Mouse (Mus musculus): Measurements from ENCODE around the gene Lpcat4.
"Not testable (repeated sequence)": the region's sequence is repeated elsewhere in the genome, so short reads cannot be mapped to it uniquely, and the experiment has no call there.

The Lpcat4 gene

DNA sequence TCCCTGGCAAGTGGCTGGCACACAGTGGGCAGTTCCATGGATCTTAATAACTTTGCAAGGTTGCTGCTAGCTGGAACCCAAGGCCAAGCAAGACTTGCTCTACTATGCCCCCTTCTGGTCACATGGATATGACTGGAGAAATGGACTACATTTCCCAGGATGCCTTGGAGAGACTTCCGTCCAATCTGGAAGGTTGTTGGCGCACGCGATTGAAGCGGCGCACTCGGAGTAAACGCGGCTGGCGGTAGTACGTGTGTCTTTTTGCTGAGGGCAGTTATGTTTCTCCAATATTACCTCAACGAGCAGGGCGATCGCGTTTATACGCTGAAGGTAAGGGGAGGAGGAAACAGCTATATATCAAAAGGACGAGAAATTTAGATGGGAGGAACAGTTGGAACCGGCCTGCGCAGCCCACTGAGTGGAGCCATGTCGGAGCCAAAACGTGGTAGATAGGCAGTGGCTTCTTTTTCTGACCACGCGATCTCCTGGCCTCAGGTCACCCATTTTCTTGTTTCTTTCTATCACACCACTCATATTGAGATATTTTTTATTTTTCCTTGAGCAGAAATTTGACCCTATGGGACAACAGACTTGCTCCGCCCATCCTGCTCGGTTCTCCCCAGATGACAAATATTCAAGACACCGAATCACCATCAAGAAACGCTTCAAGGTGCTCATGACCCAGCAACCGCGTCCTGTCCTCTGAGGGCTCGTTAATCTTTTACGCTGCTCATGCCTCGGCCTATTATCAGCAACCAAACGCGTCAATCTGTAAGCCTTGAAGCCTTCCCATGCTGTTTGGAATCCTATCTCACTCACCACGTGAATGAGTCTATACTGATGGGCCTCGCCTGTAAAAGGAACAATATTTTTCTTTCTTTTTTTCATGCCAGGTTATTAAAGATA is 22.7 kb downstream of the Lpcat4 start, which contains the start of gene Nop10:
Gene Nop10 (plus strand): TSS at position 179 of the 906 bp plus-strand sequence.
- peak; percentile 88 for DNase-seq

DNA sequence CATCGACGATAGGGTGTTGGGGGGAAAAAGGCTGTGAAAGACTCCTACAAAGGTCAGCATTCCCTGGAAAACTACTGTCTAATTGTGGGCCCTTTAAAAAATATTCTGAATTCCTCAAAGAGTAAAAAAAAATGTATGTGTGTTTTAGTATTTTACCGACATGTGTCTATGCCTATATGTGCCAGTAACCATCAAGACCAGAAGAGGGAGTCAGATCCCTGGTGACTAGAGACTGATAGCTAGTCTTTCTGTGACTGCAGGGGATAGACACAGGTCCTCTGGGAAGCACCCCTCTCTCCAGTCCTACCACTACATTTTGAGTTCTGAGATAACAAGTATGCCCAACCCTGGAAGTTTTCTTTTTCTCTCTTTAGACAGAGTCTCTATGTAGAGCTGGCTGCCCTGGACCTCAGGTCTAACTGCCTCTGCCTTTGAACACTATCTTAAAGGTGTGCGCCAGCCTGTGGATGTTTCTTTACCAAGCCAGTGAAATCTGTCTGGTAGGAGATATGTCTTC is 23.6 kb downstream of the Lpcat4 start:
- no peak for DNase-seq

GRCm38 (mm10) chr2:112264364-112264763 is 25.1 kb downstream of the Lpcat4 start:
- DNase-seq: no peak

GRCm38 (mm10) chr2:112265448-112266241 is 26.4 kb downstream of the Lpcat4 start, which contains the start of gene Slc12a6:
Gene Slc12a6, plus strand, starts transcription at chr2:112265825.
- peak; percentile 96 for DNase-seq

DNA sequence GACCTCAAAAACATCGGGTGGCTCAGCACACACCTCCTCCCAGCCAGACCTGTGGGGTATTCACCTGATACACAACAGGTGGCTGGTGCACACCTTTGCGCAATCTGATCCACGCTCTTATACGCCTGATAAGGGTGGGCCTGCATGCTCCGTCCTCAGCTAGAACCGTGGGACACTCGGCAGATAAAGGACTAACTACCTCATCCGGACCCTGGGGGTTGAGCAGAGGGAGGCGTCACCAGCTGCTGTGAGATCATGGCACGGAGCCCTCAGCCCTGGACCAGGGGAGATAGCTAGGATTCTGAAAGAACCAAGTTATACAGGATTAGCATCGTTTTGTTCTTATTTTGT is 26.9 kb downstream of the Lpcat4 start, which contains the start of gene Gm21985:
Gene Gm21985 (plus strand): TSS at position 73 of the 351 bp plus-strand sequence.
- DNase-seq: peak; percentile 77

GRCm38 (mm10) chr2:112266780-112267179 is 27.5 kb downstream of the Lpcat4 start:
- DNase-seq: peak; percentile 22

DNA sequence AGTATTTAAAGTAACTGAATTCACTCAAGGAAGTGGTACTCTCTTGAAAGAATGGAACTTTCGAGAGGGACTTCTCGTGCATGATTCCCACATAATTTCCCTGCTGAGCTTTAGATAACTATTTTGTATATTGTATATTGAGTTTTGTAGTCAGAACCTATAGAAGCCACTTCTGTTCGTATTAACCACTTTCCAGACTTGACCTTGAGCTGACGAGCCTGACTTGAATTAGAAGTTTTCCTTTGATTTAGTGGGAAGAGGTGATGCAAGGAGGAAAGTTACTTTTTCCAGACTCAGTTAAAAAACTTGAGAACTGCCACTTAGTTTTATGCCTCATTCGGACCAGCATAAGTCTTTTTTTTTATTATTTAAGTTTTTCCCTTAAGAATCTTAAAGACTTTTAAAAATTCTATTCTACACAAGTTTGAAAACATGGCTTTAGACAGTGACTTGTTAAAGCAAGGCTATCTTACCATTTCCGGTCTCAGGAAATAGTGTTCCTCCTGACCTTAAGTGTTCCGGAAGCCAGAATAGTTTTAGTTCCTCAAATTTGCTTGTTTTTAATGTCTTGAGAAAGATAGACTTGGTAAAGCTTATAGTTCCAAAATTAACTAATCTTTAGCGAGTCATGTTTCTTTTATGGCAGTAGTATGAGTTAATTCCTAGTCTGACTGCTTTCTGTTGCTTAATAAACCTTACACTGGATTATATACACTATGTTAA is 28.4 kb downstream of the Lpcat4 start:
- DNase-seq: no peak

DNA sequence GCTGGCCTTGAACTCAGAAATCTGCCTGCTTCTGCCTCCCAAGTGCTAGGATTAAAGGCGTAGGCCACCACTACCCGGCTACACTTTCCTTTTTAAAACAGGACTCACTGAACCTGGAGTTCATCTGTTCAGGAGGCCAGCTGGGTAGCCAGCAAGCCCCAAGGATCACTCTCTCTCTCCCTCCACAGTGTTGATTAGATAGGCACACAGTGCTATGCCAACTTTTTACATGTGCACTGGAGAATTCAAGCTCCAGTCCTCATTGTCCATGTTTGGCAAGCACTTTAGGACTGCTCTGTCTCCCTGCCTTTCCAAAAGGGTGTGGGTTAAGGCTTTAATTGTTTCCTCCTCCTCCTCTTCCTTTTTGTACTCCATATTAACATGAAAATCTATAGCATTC is 30.7 kb downstream of the Lpcat4 start:
- DNase-seq: no peak

- DNase-seq: no peak
Observed at GRCm38 (mm10) chr2:112272909-112273308, 33.6 kb downstream of the Lpcat4 start.

DNA sequence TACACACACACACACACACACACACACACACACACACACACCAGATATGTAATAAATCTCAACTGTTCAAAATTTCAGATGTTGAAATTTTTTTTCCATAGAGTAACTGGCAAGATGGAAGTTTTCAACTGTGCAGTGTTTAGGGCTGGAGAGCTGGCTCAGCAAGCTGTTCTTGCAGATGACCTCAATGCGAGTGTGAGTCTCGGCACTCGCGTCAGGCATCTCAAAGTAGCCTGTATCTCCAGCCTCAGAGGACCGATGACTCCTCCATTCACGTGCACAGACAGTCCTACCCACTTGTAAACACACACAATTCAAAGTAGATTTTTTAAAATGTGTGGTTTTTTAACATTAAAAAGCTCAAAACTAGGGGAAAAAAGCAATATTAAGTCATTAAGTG is 34.2 kb downstream of the Lpcat4 start:
- DNase-seq: no peak

DNA sequence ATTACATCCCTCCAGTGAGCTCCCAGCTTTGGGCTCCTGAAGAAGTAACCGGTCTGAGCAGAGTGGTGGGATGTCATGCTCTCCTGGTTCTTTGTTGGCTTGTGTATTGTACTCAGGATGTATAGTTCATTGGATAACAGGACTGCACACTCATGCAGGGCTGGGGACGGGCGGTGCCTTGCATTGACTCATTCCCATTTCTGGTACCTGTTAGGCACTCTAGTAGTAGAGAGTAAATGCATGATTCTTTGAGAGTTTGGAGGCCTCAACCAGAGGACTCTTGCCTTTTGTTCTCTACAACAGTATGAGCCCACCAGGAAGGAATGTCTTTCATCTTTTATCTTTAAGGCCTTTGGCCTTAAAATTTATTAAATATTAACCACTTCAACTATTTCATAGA is 37.6 kb downstream of the Lpcat4 start:
- no peak for DNase-seq

GRCm38 (mm10) chr2:112282846-112283245 is 43.6 kb downstream of the Lpcat4 start:
- DNase-seq: no peak

GRCm38 (mm10) chr2:112284363-112285030 is 45.2 kb downstream of the Lpcat4 start:
- DNase-seq: peak; percentile 83

GRCm38 (mm10) chr2:112285031-112285390 is 45.7 kb downstream of the Lpcat4 start:
- DNase-seq: no peak

DNA sequence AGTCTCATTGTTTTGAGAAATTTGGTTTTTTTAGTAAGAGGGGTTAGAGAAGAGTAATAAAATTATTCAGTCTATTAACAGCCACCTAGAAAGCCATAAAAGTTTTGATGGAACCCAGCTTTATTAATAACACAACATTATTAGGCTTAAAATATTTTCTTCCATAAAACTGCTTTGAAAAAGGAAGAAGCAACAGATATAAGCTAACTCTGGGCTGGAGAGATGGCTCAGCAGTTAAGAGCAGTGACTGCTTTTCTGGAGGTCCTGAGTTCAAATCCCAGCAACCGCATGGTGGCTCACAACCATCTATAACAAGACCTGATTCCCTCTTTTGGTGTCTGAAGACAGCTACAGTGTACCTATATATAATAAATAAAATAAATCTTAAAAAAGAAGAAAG is 46.8 kb downstream of the Lpcat4 start:
- DNase-seq: not testable (repeated sequence)

DNA sequence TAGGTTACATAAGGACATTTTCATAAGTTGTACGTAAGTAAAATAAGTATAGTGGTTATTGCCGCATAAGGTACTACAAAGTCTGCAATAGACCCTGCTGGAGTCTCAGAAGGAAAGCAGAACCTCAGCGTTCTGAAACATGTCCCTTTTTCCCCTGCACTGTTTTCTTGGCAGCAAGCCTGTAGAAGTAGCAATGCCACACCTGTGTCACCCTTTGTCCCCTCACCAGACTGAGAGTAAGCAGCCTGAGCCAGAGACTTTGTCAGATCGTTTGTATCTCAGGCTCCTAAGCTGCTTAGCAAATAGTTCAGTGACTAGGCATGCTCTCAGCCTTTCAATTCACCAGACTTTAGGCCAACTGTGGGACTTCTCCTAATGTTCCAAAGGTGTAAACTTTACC is 47.8 kb downstream of the Lpcat4 start:
- DNase-seq: no peak

DNA sequence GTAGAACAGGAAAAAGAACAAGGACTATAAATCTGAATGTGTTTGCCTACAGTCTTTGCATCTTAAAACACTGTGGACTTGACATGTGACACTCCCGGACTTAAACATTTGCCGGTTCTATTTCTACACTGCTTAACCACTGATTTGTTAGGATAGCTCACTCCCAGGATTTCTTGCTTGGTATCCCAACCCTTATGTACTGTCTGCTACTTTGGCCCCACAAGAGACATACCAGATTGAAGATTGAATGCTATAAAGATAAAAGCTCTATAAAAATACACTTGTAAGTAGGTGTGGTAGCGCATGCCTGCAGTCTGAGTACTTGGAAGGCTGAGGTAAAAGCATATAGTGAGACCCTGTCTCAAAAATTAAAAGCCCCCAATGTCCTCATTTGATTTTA is 50.2 kb downstream of the Lpcat4 start:
- no peak for DNase-seq

DNA sequence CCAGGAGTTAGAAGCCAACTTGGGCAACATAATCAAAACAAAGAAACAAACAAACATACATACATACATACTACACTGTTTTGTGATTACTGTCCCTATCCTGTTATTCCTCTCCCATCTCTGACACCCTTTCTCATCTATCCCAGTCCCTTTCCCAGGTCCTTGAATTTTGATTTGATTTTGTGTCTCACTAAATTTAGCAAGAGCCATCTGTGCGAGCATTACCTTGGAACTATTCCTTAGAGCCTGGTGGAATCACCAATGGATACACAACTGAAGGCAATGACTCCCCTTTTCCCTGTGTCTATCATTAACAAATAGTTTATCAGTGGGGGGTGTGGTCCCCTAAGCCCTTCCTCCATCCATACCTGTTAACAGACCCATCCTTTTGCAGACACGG is 53.6 kb downstream of the Lpcat4 start:
- no peak for DNase-seq

DNA sequence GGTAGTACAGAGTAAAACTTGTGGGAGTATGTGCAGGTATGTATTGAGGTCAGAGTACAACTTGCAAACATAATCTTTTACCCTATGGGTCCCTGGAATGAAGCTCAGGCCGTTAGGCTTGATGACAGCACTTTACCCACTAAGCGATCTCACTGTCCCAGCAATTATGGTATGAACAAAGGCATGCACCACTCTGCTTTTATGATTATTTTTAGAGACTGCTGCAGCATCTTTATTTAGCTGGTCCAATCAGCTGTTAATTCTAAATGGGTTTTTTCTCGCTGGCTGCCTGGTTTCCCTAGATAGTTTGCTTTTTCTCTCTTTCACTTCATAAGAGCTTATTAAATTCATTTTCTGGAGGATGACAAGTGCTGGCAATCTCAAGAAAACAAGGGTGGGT is 56.9 kb downstream of the Lpcat4 start:
- DNase-seq: no peak
